In genomic region chr19:6085417-6085879, GRCm38 (mm10) we compare ENCODE assay signal across 8 mouse cellular contexts. TPM values are rescaled to one million over a fixed set of nuclear protein-coding genes. Genes with fewer than 3 reads are reported as not detected.
A peak's percentile ranks its signal among the peaks of the same experiment; 100 is the strongest.
DNase-seq lines count a peak whose midpoint lies in the region; ATAC-seq and TF ChIP-seq lines count a peak whose summit lies in the region.

No protein-coding gene starts in this region.

- TF ChIP-seq EP300 in stomach, postnatal 0 days (optimal IDR thresholded peaks at IDR 0.05), result no peak

- ATAC-seq in hematopoietic stem cell, adult 5-6 weeks (replicated peaks in 1 of 2; ENCODE audit: insufficient read depth in 1 of 2, low FRiP score in 2 of 2, low TSS enrichment in 1 of 2, low read depth in 1 of 2, poor library complexity in 2 of 2, severe bottlenecking in 2 of 2), result peak; percentile 62 to 74
- 0 out of 2 replicates have a peak, but pooled peaks have one; percentile 34 for ATAC-seq in limb, embryonic 12.5 days (ENCODE audit: insufficient number of reproducible peaks, insufficient read depth, low FRiP score, low TSS enrichment, low read depth)
- ATAC-seq in midbrain, embryonic 12.5 days (ENCODE audit: low FRiP score, low read depth), result peak; percentile 64
- ATAC-seq in stomach, postnatal 0 days (ENCODE audit: low FRiP score, low TSS enrichment), result peak; percentile 72

- peaks cover 17% of the 10 kb centered on the region for H3K4me1 ChIP-seq in limb, embryonic 12.5 days (replicated peaks)
- H3K4me1 ChIP-seq in midbrain, embryonic 12.5 days, result peaks cover 26% of the 10 kb centered on the region
- H3K4me1 ChIP-seq in stomach, postnatal 0 days (replicated peaks; ENCODE audit: control insufficient read depth, insufficient read depth), result peaks cover 2% of the 10 kb centered on the region; the same call in 1 of the 2 replicates

- peak overlapping the region; percentile 96 for H3K4me2 ChIP-seq in limb, embryonic 12.5 days
- peak overlapping the region; percentile 89 for H3K4me2 ChIP-seq in midbrain, embryonic 12.5 days (replicated peaks)
- H3K4me2 ChIP-seq in stomach, postnatal 0 days (replicated peaks; ENCODE audit: low read depth), result peak overlapping the region; percentile 92

- H3K36me3 ChIP-seq in limb, embryonic 12.5 days, result peaks cover 67% of the 10 kb centered on the region
- peaks cover 61% of the 10 kb centered on the region for H3K36me3 ChIP-seq in midbrain, embryonic 12.5 days
- peaks cover 9% of the 10 kb centered on the region for H3K36me3 ChIP-seq in stomach, postnatal 0 days (ENCODE audit: control insufficient read depth, insufficient read depth, low read length)

- peak overlapping the region; percentile 56 for H3K27ac ChIP-seq in limb, embryonic 12.5 days
- H3K27ac ChIP-seq in midbrain, embryonic 12.5 days (replicated peaks), result 0 out of 2 replicates have a peak overlapping the region, but pooled peaks have one; percentile 49
- H3K27ac ChIP-seq in stomach, postnatal 0 days (replicated peaks), result peak overlapping the region; percentile 63; the same call in 1 of the 2 replicates

- TF ChIP-seq CTCF in stomach, postnatal 0 days (IDR thresholded peaks at IDR 0.05; ENCODE audit: low read depth), result no peak

- 1% methylated on average over 17 of the region's 17 CpGs for WGBS in limb, embryonic 12.5 days
- WGBS in midbrain, embryonic 12.5 days, result under 1% methylated on average over 17 of the region's 17 CpGs
- WGBS in stomach, postnatal 0 days, result under 1% methylated on average over 17 of the region's 17 CpGs

- DNase-seq in right cerebral cortex, postnatal 10 days (ENCODE audit: low spot score in 2 of 2), result peak; percentile 63 to 64
- no peak for DNase-seq in right cerebral cortex, postnatal 36 days (ENCODE audit: low spot score in 2 of 2)
- DNase-seq in embryo, embryonic 11.5 days (ENCODE audit: low read depth, low spot score), result peak; percentile 55
- DNase-seq in stomach, postnatal 0 days (ENCODE audit: low spot score), result peak; percentile 77
- DNase-seq in layer of hippocampus, adult 11-12 months (ENCODE audit: low spot score), result no peak

- peak overlapping the region; percentile 81 for H3K4me3 ChIP-seq in limb, embryonic 12.5 days (replicated peaks)
- peak overlapping the region; percentile 79 for H3K4me3 ChIP-seq in midbrain, embryonic 12.5 days
- H3K4me3 ChIP-seq in stomach, postnatal 0 days (ENCODE audit: low read depth, low read length), result peak overlapping the region; percentile 69

- H3K9ac ChIP-seq in limb, embryonic 12.5 days (replicated peaks), result peak overlapping the region; percentile 70
- peak overlapping the region; percentile 56 for H3K9ac ChIP-seq in midbrain, embryonic 12.5 days (replicated peaks)
- peak overlapping the region; percentile 60 for H3K9ac ChIP-seq in stomach, postnatal 0 days (ENCODE audit: low read length)

- H3K27me3 ChIP-seq in limb, embryonic 12.5 days, result no peaks in the 10 kb centered on the region
- no peaks in the 10 kb centered on the region for H3K27me3 ChIP-seq in midbrain, embryonic 12.5 days
- H3K27me3 ChIP-seq in stomach, postnatal 0 days (ENCODE audit: control insufficient read depth, insufficient read depth, low read length), result no peaks in the 10 kb centered on the region

- no peaks in the 10 kb centered on the region for H3K9me3 ChIP-seq in limb, embryonic 12.5 days
- no peaks in the 10 kb centered on the region for H3K9me3 ChIP-seq in midbrain, embryonic 12.5 days
- no peaks in the 10 kb centered on the region for H3K9me3 ChIP-seq in stomach, postnatal 0 days (ENCODE audit: control insufficient read depth, low read length)

RNA-seq across cellular contexts. Expression of gene Cdca5, which starts 0.7 kb away (rescaled TPM):
- 25.8 and 26.8 TPM in 2 replicates for total RNA-seq in hematopoietic stem cell, adult 5-6 weeks (2017)
- 45.1 and 49.7 TPM in 2 replicates for polyA plus RNA-seq in limb, embryonic 12.5 days (2016; fragmentation: Nextera tagmentation; extraction: Ambion mirVana)
- 41.5 and 42.1 TPM in 2 replicates for polyA plus RNA-seq in midbrain, embryonic 12.5 days (2016; fragmentation: Nextera tagmentation; extraction: Ambion mirVana)
- 7.9 and 8.1 TPM in 2 replicates for polyA plus RNA-seq in stomach, postnatal 0 days (2015; fragmentation: Nextera tagmentation; extraction: Ambion mirVana)

RNA-seq across cellular contexts. Expression of gene Zfpl1, which starts 0.7 kb away (rescaled TPM):
- 23.5 and 68.8 TPM in 2 replicates for total RNA-seq in hematopoietic stem cell, adult 5-6 weeks (2017)
- polyA plus RNA-seq in limb, embryonic 12.5 days (2016; fragmentation: Nextera tagmentation; extraction: Ambion mirVana), result 71.5 and 75.6 TPM in 2 replicates
- 67.1 and 75.1 TPM in 2 replicates for polyA plus RNA-seq in midbrain, embryonic 12.5 days (2016; fragmentation: Nextera tagmentation; extraction: Ambion mirVana)
- polyA plus RNA-seq in stomach, postnatal 0 days (2015; fragmentation: Nextera tagmentation; extraction: Ambion mirVana), result 58.4 and 62.5 TPM in 2 replicates

RNA-seq across cellular contexts. Expression of gene Gm28374, which starts 3.4 kb away (rescaled TPM):
- total RNA-seq in hematopoietic stem cell, adult 5-6 weeks (2017), result not detected in 2 replicates
- 2.7 and 4.1 TPM in 2 replicates for polyA plus RNA-seq in limb, embryonic 12.5 days (2016; fragmentation: Nextera tagmentation; extraction: Ambion mirVana)
- 2.6 and 3.6 TPM in 2 replicates for polyA plus RNA-seq in midbrain, embryonic 12.5 days (2016; fragmentation: Nextera tagmentation; extraction: Ambion mirVana)
- polyA plus RNA-seq in stomach, postnatal 0 days (2015; fragmentation: Nextera tagmentation; extraction: Ambion mirVana), result 0.52 and 1.0 TPM in 2 replicates

RNA-seq across cellular contexts. Expression of gene Tmem262, which starts 5.6 kb away (rescaled TPM):
- total RNA-seq in hematopoietic stem cell, adult 5-6 weeks (2017), result not detected in 2 replicates
- not detected in 2 replicates for polyA plus RNA-seq in limb, embryonic 12.5 days (2016; fragmentation: Nextera tagmentation; extraction: Ambion mirVana)
- polyA plus RNA-seq in midbrain, embryonic 12.5 days (2016; fragmentation: Nextera tagmentation; extraction: Ambion mirVana), result not detected in 2 replicates
- polyA plus RNA-seq in stomach, postnatal 0 days (2015; fragmentation: Nextera tagmentation; extraction: Ambion mirVana), result not detected in 2 replicates

RNA-seq across cellular contexts. Expression of gene Vps51, which starts 8.4 kb away (rescaled TPM):
- total RNA-seq in hematopoietic stem cell, adult 5-6 weeks (2017), result 46.8 and 52.8 TPM in 2 replicates
- polyA plus RNA-seq in limb, embryonic 12.5 days (2016; fragmentation: Nextera tagmentation; extraction: Ambion mirVana), result 67.7 and 72.7 TPM in 2 replicates
- 77.0 and 82.2 TPM in 2 replicates for polyA plus RNA-seq in midbrain, embryonic 12.5 days (2016; fragmentation: Nextera tagmentation; extraction: Ambion mirVana)
- 43.2 and 48.9 TPM in 2 replicates for polyA plus RNA-seq in stomach, postnatal 0 days (2015; fragmentation: Nextera tagmentation; extraction: Ambion mirVana)

Comparison
In these comparisons a context has a peak if more than half of its experiments do, and no peak if none do; other contexts are left out.
1. DNase-seq: peak in right cerebral cortex, postnatal 10 days (2 of 2), embryo, embryonic 11.5 days (single experiment) and stomach, postnatal 0 days (single experiment); none in right cerebral cortex, postnatal 36 days (0 of 2) and layer of hippocampus, adult 11-12 months (single experiment).
2. Peak in every context shown above with its lines, with median percentiles within 50 percentile points of each other: ATAC-seq, H3K27ac ChIP-seq, H3K4me2 ChIP-seq, H3K4me3 ChIP-seq and H3K9ac ChIP-seq.